Mouse (Mus musculus): ENCODE measurements around the gene Dip2c. TPM values are rescaled to one million over a fixed set of nuclear protein-coding genes. Genes with fewer than 3 reads are reported as not detected.

Dip2c gene
- polyA plus RNA-seq, 1 experiment = 9.3 TPM

- peak; percentile 28 for DNase-seq (ENCODE audit: low read depth)
Measured at GRCm38 (mm10) chr13:9422876-9423275, 146.5 kb downstream of the Dip2c start.

GRCm38 (mm10) chr13:9424434-9424833, 148.1 kb downstream of the Dip2c start:
- DNase-seq (ENCODE audit: low read depth) = no peak

GRCm38 (mm10) chr13:9426267-9426666, 149.9 kb downstream of the Dip2c start:
- DNase-seq (ENCODE audit: low read depth) = no peak

DNA sequence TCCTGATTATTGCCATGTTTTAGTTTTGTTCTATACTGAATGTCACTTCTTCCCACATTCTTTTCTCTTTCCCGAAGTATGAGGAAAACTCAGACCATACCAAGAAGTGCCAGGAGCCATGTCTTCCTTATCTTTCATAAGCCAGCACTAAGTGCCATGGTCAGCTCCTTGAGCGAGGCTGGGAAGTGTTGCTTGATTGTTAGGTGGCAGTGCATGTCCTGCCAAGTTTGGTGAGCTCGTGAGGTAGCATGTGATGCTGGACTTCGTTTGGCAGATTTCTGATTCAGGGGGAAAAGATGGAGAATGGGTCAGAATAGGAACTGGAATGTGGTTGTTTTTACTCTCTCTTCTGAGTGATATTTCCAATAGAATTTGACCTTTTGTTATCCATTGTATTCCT, 150.5 kb downstream of the Dip2c start:
- DNase-seq (ENCODE audit: low read depth) = no peak

GRCm38 (mm10) chr13:9429884-9430283, 153.6 kb downstream of the Dip2c start:
- no peak for DNase-seq (ENCODE audit: low read depth)

DNA sequence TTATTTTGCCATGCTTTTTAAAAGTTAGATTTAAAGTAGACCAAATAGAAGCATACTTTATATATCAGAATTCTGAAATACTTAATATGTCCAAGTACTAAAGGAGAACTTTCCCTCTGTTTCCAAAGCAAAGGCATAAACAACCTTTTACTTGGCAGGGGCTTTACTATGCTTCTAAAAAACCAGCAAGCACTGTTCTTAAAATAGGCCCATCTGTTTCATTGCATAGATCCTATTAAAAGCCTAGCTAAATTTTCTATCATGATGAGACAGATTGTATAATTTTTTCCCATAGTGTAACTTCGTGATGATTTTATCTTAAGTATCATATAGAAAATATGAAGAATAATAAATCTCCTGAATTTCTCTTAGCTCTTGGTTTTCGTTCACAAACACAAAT, 154.4 kb downstream of the Dip2c start:
- DNase-seq (ENCODE audit: low read depth) = no peak

DNA sequence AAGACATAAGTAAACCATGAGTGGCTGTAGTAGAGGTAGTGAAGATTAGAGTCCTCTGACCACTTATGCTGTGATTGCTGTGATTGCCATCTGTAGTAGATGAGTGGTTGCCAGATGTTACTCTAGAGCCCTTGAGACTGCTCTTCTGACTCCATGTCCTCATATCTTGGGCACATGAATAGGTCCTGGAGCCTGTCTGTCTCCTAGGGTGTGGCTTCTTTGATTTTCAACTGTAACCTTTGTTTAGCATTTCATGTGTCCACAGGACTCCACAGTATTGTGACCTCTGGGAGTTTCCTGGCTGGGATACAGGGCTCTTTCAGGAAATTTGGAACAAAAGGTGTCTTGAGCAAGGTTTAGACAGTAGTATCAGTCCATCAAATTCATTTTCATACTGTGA, 155.1 kb downstream of the Dip2c start:
- no peak for DNase-seq (ENCODE audit: low read depth)

DNA sequence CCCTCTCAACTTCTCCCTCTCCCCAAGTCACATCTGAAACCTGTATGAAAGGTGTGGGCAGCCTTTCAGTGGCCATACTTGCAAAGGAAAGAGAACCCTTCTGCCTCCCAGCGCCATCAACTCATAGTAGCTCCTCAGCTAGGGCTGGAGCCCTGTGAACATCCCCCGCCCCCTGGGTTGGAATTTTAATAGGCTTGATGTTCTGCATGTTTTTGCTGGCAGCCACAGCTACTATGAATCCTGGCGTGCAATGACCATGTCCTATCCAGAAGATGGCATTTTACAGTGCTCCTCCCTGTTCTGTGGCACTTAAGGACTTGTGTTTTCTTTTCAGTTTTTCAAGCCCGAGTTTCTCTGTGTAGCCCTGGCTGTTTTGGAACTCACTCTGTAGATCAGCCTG, 166.7 kb downstream of the Dip2c start:
- no peak for DNase-seq (ENCODE audit: low read depth)

DNA sequence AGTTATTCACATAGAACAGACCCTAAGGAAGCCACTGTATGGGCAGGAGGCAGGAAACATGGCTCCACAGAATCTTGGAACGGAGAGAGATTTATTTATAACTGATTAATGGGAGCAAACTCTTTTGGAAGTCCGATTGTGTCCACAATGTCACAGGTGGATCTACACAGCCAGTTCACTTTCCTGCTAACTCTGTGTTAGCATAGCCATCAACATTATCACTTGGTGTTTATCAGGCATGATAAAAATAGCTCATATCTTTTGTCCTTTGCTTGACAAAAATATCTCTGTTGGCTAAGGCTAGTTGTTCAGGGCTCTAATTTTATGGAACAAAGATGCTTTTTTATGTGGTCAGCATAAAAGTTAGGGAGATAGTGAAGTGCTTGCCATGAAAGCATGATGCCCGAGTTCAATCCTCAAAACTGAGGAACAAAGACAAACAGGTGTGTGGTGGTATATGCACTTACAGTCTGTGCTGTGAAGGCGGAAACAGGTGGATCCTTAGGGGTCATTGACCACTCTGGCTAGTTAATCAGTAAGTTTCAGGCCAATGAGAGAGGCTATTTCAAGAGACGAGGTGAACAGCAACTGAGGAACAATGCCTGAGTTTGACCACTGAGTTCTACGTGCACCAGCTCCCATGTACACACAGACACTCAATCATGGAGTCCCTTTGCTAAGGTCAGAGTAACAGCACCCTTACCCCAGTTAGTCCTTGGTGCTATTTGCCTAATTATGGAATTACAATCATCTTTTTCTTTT, 169.4 kb downstream of the Dip2c start:
- DNase-seq (ENCODE audit: low read depth) = no peak

- no peak for DNase-seq (ENCODE audit: low read depth)
Measured at GRCm38 (mm10) chr13:9446448-9447115, 170.3 kb downstream of the Dip2c start.

DNA sequence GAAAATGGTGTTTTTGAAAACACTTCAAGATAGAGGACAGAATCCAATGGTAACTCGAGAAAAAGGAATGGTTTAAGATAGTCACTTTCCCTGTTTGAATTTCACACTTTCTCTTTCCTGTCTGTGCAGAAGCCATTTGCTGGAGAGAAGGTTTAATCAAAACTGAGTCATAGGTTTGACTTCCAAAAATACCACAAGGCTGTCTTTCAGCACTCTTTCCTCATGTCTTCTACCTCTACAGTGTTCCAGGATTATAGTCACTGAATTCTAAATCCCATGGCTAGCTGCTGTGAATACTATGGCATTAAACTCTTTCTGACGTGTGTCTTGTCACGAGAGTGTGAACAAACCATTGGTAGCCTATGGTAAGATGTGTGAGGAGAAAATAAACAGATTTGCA, 173.9 kb downstream of the Dip2c start:
- DNase-seq (ENCODE audit: low read depth) = no peak

GRCm38 (mm10) chr13:9451952-9452351, 175.6 kb downstream of the Dip2c start:
- no peak for DNase-seq (ENCODE audit: low read depth)

- no peak for DNase-seq (ENCODE audit: low read depth)
Measured at GRCm38 (mm10) chr13:9454426-9455177, 178.3 kb downstream of the Dip2c start.

DNA sequence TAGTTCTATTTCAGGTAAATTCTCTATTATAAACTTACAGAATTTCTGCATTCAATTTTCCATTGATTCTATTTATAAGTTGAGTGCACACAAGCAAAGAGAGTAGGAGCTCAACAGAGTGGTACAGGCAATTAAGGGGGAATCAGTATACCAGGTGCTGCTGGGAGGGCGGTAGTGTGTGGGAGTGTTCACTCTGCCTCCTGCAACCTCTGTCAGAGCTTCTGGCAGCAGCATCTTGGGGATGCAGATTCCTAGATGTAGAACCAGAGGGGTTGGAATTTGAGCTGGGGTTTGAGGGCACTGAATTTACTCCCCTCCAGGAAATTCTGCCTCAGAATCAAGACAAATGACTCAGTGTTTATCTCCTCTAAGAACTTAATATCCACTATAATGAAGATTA, 179.7 kb downstream of the Dip2c start:
- DNase-seq (ENCODE audit: low read depth) = no peak

GRCm38 (mm10) chr13:9457420-9458308, 181.3 kb downstream of the Dip2c start:
- no peak for DNase-seq (ENCODE audit: low read depth)

- DNase-seq (ENCODE audit: low read depth) = no peak
Measured at GRCm38 (mm10) chr13:9464457-9464856, 188.1 kb downstream of the Dip2c start.

- no peak for DNase-seq (ENCODE audit: low read depth)
Measured at GRCm38 (mm10) chr13:9467216-9467615, 190.9 kb downstream of the Dip2c start.

GRCm38 (mm10) chr13:9473383-9473782, 197.1 kb downstream of the Dip2c start:
- DNase-seq (ENCODE audit: low read depth) = no peak

DNA sequence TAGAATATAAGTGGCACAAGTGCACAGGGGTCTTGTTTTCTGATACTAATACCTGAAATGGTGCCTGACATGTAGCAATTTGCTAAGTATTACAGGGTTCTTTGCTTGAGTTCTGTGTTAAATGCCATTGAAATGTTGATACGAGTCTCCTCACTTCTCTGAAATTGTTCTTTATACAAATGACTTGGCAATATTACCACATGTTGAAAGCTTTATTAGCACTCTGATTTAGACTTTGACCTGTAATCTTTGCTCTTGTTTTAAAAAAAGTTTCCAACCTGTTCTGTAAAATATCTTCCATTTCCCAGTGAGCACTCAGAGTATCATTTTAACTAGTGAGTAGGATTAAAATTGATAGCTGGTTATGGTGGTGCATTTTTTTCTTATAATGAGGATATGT, 205.4 kb downstream of the Dip2c start:
- no peak for DNase-seq (ENCODE audit: low read depth)

- no peak for DNase-seq (ENCODE audit: low read depth)
Measured at GRCm38 (mm10) chr13:9489696-9490095, 213.4 kb downstream of the Dip2c start.

GRCm38 (mm10) chr13:9494726-9495125, 218.4 kb downstream of the Dip2c start:
- no peak for DNase-seq (ENCODE audit: low read depth)

Measured in gonadal fat pad, adult 2 months (tissue).